9 mouse cellular contexts compared by ENCODE assay signal in genomic region chr2:33640171-33640721, GRCm38 (mm10). TPM values are rescaled to one million over a fixed set of nuclear protein-coding genes. Genes with fewer than 3 reads are reported as not detected.
A peak's percentile ranks its signal among the peaks of the same experiment; 100 is the strongest.
DNase-seq lines count a peak whose midpoint lies in the region; ATAC-seq and TF ChIP-seq lines count a peak whose summit lies in the region.
"Had no signal": no experiment of that assay in that cellular context is flagged by ENCODE, and none has a peak within 500 bp of the region (broad histone marks: within the 10 kb centered on the region; RNA-seq: fewer than 3 reads in every experiment).

Gene Lmx1b (minus strand): TSS chr2:33640511.

- peak within 1 kb of the TSS; percentile 85 for H3K4me2 ChIP-seq in lung, embryonic 15.5 days
- H3K4me2 ChIP-seq in embryonic facial prominence, embryonic 15.5 days (replicated peaks) = peak within 1 kb of the TSS; percentile 74
- peak within 1 kb of the TSS; percentile 47 for H3K4me2 ChIP-seq in hindbrain, postnatal 0 days (ENCODE audit: low read depth, low read length)
- peak within 1 kb of the TSS; percentile 43 for H3K4me2 ChIP-seq in midbrain, embryonic 16.5 days (ENCODE audit: low read length)

- peaks cover 100% of the 10 kb centered on the region for H3K27me3 ChIP-seq in lung, embryonic 15.5 days
- H3K27me3 ChIP-seq in embryonic facial prominence, embryonic 15.5 days = peaks cover 98% of the 10 kb centered on the region
- H3K27me3 ChIP-seq in hindbrain, postnatal 0 days (ENCODE audit: insufficient read depth, low read length) = peaks cover 76% of the 10 kb centered on the region
- peaks cover 64% of the 10 kb centered on the region for H3K27me3 ChIP-seq in midbrain, embryonic 16.5 days (ENCODE audit: control insufficient read depth, insufficient read depth, low read depth, low read length)

- no peaks in the 10 kb centered on the region for H3K9me3 ChIP-seq in lung, embryonic 15.5 days
- no peaks in the 10 kb centered on the region for H3K9me3 ChIP-seq in embryonic facial prominence, embryonic 15.5 days (replicated peaks)
- H3K9me3 ChIP-seq in hindbrain, postnatal 0 days (ENCODE audit: low read length) = no peaks in the 10 kb centered on the region
- no peaks in the 10 kb centered on the region for H3K9me3 ChIP-seq in midbrain, embryonic 16.5 days (replicated peaks; ENCODE audit: control insufficient read depth, low read length, poor library complexity, severe bottlenecking)

- TF ChIP-seq CTCF in hindbrain, postnatal 0 days (IDR thresholded peaks at IDR 0.05; ENCODE audit: low read depth) = no peak

- H3K4me1 ChIP-seq in lung, embryonic 15.5 days = peaks cover 32% of the 10 kb centered on the region
- peaks cover 45% of the 10 kb centered on the region for H3K4me1 ChIP-seq in embryonic facial prominence, embryonic 15.5 days
- no peaks in the 10 kb centered on the region for H3K4me1 ChIP-seq in hindbrain, postnatal 0 days (ENCODE audit: insufficient read depth, low read length)
- peaks cover 8% of the 10 kb centered on the region for H3K4me1 ChIP-seq in midbrain, embryonic 16.5 days (ENCODE audit: control insufficient read depth, insufficient read depth, low read length)

- ATAC-seq in lung, embryonic 15.5 days (ENCODE audit: borderline replicate concordance, extremely low read depth, low FRiP score, low TSS enrichment) = no peak
- no peak for ATAC-seq in embryonic facial prominence, embryonic 15.5 days (ENCODE audit: insufficient number of reproducible peaks, low FRiP score, low TSS enrichment, low read depth)
- ATAC-seq in hindbrain, postnatal 0 days = no peak
- no peak for ATAC-seq in midbrain, embryonic 16.5 days

- no peak within 1 kb of the TSS for H3K27ac ChIP-seq in lung, embryonic 15.5 days
- no peak within 1 kb of the TSS for H3K27ac ChIP-seq in embryonic facial prominence, embryonic 15.5 days (replicated peaks)
- H3K27ac ChIP-seq in hindbrain, postnatal 0 days = peak within 1 kb of the TSS; percentile 48; the same call in 1 of the 2 replicates
- H3K27ac ChIP-seq in midbrain, embryonic 16.5 days (ENCODE audit: low read length) = peak within 1 kb of the TSS; percentile 17; the same call in 1 of the 2 replicates
- H3K27ac ChIP-seq: left cerebral cortex, adult 2 months had no signal

- 3% methylated on average over 52 of the region's 53 CpGs for WGBS in lung, embryonic 15.5 days
- WGBS in embryonic facial prominence, embryonic 15.5 days = under 1% methylated on average over 46 of the region's 53 CpGs
- WGBS in hindbrain, postnatal 0 days = 1% methylated on average over 38 of the region's 53 CpGs
- WGBS in midbrain, embryonic 16.5 days = under 1% methylated on average over 50 of the region's 53 CpGs

- H3K4me3 ChIP-seq in lung, embryonic 15.5 days = peak within 1 kb of the TSS; percentile 45
- peak within 1 kb of the TSS; percentile 47 for H3K4me3 ChIP-seq in embryonic facial prominence, embryonic 15.5 days (replicated peaks)
- peak within 1 kb of the TSS; percentile 35 for H3K4me3 ChIP-seq in hindbrain, postnatal 0 days (ENCODE audit: low read length)
- H3K4me3 ChIP-seq in midbrain, embryonic 16.5 days (ENCODE audit: low read depth, low read length) = peak within 1 kb of the TSS; percentile 32
- H3K4me3 ChIP-seq: left cerebral cortex, adult 2 months had no signal

- DNase-seq in lung, postnatal 25 days (ENCODE audit: low spot score) = no peak
- DNase-seq in hindbrain, postnatal 0 days (ENCODE audit: low spot score) = no peak
- no peak for DNase-seq in left cerebral cortex, adult 11 months (ENCODE audit: low spot score)
- no peak for DNase-seq in Muller cell, postnatal 12 days (ENCODE audit: inconsistent ontology term)
- no peak for DNase-seq in testis, postnatal 10 days (ENCODE audit: low spot score)

- no peak within 1 kb of the TSS for H3K9ac ChIP-seq in lung, embryonic 15.5 days
- H3K9ac ChIP-seq in embryonic facial prominence, embryonic 15.5 days = no peak within 1 kb of the TSS
- H3K9ac ChIP-seq in hindbrain, postnatal 0 days (replicated peaks; ENCODE audit: low read length) = peak within 1 kb of the TSS; percentile 33; the same call in 1 of the 2 replicates
- H3K9ac ChIP-seq in midbrain, embryonic 16.5 days (ENCODE audit: low read depth, low read length) = 0 out of 2 replicates have a peak within 1 kb of the TSS, but pooled peaks have one; percentile 30

- no peaks in the 10 kb centered on the region for H3K36me3 ChIP-seq in lung, embryonic 15.5 days
- H3K36me3 ChIP-seq in embryonic facial prominence, embryonic 15.5 days = no peaks in the 10 kb centered on the region
- H3K36me3 ChIP-seq in hindbrain, postnatal 0 days (ENCODE audit: insufficient read depth, low read length) = no peaks in the 10 kb centered on the region
- H3K36me3 ChIP-seq in midbrain, embryonic 16.5 days (ENCODE audit: control insufficient read depth, insufficient read depth, low read length) = no peaks in the 10 kb centered on the region

RNA-seq across cellular contexts. Expression of gene Lmx1b, which starts in this region (rescaled TPM):
- 0.09 TPM in 1 of 2 replicates, not detected in the other for polyA plus RNA-seq in lung, embryonic 15.5 days (2015; fragmentation: Nextera tagmentation; extraction: Ambion mirVana)
- polyA plus RNA-seq in embryonic facial prominence, embryonic 15.5 days (2015; fragmentation: Nextera tagmentation; extraction: Ambion mirVana) = 0.59 and 0.67 TPM in 2 replicates
- total RNA-seq in hindbrain, postnatal 0 days (2014; rRNA removed) = 17.3 and 21.1 TPM in 2 replicates
- polyA plus RNA-seq in hindbrain, postnatal 0 days (2015; fragmentation: Nextera tagmentation; extraction: Ambion mirVana) = 2.1 and 2.2 TPM in 2 replicates
- polyA plus RNA-seq in midbrain, embryonic 16.5 days (2015; fragmentation: Nextera tagmentation; extraction: Ambion mirVana) = 0.95 and 0.98 TPM in 2 replicates

Comparison
In these comparisons a context has a peak if more than half of its experiments do, and no peak if none do; other contexts are left out.
1. H3K27ac ChIP-seq: peak in hindbrain, postnatal 0 days (single experiment) and midbrain, embryonic 16.5 days (single experiment); none in lung, embryonic 15.5 days (single experiment) and embryonic facial prominence, embryonic 15.5 days (single experiment).
2. H3K9ac ChIP-seq: peak in hindbrain, postnatal 0 days (single experiment) and midbrain, embryonic 16.5 days (single experiment); none in lung, embryonic 15.5 days (single experiment) and embryonic facial prominence, embryonic 15.5 days (single experiment).
3. Peak in every context shown above with its lines, with median percentiles within 50 percentile points of each other: H3K4me2 ChIP-seq and H3K4me3 ChIP-seq.